Mouse (Mus musculus) brain, embryonic 14.5 days (tissue): ENCODE data around the gene Exoc3.

Source experiments
- CTCF ChIP-seq: fragments of 200-500 bp; IDR thresholded peaks from 2 replicates; pipeline ENCODE4 v1.5.1; 2012; ENCODE audit warnings: inconsistent platforms, mild to moderate bottlenecking, moderate library complexity, borderline replicate concordance; ENCODE audit not compliant: insufficient read depth, insufficient read length; ENCODE audit errors: extremely low read depth
- POLR2A ChIP-seq: fragments of 200-500 bp; IDR thresholded peaks from 2 replicates; pipeline ENCODE4 v1.6.1; 2012; ENCODE audit warnings: mild to moderate bottlenecking, inconsistent platforms, borderline replicate concordance; ENCODE audit not compliant: poor library complexity, insufficient read depth, insufficient read length, severe bottlenecking; ENCODE audit errors: extremely low read depth

GRCm38 (mm10) chr13:74167057-74167413 lies 41.5 kb downstream of the Exoc3 start:
- no peak for TF ChIP-seq POLR2A
- no peak for TF ChIP-seq CTCF
